Mouse (Mus musculus) spleen, postnatal 4 days (tissue): Measurements from ENCODE around the gene Rcbtb1.
"Not testable (repeated sequence)": the region's sequence is repeated elsewhere in the genome, so short reads cannot be mapped to it uniquely, and the experiment has no call there.

Experiments used
- DNase-seq, 2 experiments: peaks; one replicate each; pipeline ENCODE4 v3.0.0; 2022; ENCODE audit warnings: low spot score in 2 of 2

The Rcbtb1 gene

GRCm38 (mm10) chr14:59200711-59201603 lies at the start of gene Rcbtb1:
Gene Rcbtb1, plus strand, starts transcription at chr14:59201209.
- peak; percentile 90 to 95 for DNase-seq

DNA sequence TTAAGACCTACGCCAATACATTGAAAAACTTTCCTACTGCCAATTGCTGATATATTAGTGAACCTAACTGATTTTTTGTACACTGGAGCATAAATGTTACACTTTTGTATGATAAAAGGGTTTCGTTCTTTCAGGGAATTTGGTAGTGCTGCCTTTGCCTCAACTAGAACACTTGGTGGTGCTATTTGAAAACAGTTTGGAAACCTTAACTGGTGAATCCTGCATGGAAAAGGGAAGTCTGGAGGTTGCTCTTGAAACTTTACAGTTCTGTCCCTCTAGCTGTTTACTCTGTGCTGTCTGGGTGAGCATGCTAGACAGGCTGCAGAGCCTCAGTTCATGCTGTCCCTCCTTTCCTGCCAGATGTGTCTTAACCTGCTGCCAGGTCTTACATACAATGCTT lies 45.4 kb upstream of the Rcbtb1 start:
- no peak for DNase-seq

- no peak for DNase-seq
These were observed 43.9 kb upstream of the Rcbtb1 start for GRCm38 (mm10) chr14:59157016-59157698.

GRCm38 (mm10) chr14:59178649-59179048 lies 22.4 kb upstream of the Rcbtb1 start, which contains the start of gene Gm5142:
Gene Gm5142, minus strand, starts transcription at chr14:59178749.
- no peak for DNase-seq

GRCm38 (mm10) chr14:59182732-59183131 lies 18.3 kb upstream of the Rcbtb1 start:
- no peak for DNase-seq

DNA sequence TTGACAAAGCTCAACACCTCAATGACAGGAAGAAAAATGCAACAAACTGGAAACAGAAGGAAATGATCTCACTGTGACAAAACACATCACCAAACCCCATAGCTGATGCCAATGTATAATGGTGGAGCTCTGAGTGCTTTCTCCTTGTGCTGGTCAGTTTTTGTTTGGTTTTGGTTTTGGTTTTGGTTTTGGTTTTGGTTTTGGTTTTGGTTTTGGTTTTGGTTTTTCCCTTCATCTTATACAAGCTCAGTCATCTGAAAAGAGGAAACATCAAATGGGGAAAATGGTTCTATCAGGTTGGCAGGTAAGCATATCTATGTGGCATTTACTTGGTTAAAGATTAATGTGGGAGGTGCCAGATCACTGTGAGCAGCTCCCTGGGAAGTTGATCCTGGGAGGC lies 15.5 kb upstream of the Rcbtb1 start:
- no peak for DNase-seq

DNA sequence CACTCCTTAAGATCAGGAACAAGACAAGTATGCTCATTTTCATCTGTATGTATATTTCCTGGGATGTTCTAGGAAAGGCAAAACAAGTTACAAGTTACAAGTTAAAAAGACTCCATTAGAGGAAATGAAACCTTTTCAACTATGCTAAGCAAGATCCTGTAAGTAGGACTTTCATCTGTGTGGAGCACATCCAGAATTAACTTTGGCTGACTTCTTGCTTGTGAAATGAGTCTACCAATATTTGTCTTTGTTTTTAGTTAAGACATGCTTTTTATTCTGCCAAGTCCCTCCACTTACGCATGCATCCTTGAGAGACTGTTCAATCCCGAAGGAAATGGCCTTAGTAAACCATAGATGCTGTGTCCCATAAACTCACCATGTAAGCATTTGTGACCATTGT lies 14.9 kb upstream of the Rcbtb1 start:
- DNase-seq: no peak

DNA sequence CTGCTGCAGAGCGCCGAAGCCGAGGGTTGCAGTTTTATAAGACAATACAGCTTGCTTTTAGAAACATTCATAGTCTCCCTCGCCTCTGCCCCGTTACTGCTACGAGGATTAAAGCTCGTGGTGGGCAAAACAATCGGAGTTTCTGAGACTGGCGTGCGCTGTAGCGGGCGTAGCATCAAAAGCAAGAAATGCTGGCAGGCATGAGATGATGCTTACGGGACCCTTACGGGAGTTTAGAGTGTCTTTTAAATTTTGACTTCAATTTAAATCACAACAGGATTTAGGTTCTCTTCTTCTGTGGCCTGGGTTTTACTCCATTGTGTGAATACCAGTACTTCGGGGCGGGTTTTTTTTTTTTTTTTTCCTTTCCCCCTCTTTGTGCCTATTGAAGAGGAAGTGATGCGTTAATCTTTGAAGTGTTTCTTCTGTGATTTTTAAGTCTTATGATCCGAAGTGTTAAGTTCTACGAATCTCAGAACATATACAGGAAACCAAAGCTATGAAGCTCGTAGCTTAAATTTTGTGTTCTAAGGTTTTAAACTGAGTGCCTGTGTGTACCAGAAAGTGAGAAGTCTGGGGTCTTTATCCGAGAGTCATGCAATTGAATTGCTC lies 701 bp downstream of the Rcbtb1 start:
- DNase-seq: no peak

DNA sequence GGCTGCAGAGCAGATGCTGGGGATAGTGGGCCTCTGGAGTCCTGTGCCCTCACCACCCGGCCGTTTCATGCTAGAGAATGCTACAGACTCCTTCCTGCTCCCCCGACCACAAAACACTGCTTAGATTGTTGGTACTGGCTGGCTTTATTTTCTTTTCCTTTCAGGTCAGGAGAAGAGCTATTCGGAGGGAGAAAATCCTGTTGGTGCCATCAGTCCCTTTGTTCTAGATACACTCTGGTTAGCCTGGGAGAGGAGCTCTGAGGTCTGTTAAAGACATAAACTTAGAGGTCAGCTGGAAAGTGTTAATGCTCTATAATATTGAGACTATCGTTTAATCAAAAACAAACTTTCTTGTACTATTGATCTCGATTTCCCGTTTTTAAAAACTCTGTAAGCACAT lies 4.5 kb downstream of the Rcbtb1 start:
- no peak for DNase-seq

GRCm38 (mm10) chr14:59205976-59206583 lies 5.1 kb downstream of the Rcbtb1 start:
- no peak for DNase-seq

DNA sequence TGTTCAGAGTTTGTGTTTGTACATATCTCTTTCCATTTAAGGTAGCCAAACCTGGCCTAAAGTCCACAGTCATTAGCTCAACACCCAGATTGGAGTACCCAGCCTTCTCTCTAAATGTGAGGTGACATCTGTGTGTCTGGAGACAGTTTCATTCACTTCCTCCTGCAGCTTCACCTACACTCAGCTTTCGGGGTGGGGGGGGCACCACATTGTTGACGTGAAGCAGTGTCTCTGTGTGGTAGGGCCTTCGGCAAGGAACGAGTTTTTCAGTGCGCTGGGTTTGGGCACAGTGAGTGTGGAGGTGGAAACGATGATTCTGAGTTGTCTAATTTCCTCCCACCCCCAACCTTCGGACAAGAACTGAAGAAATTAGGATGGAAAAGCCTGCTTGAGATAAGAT lies 8.0 kb downstream of the Rcbtb1 start:
- no peak for DNase-seq

- DNase-seq: no peak
These were observed 8.8 kb downstream of the Rcbtb1 start for GRCm38 (mm10) chr14:59209816-59210215.

DNA sequence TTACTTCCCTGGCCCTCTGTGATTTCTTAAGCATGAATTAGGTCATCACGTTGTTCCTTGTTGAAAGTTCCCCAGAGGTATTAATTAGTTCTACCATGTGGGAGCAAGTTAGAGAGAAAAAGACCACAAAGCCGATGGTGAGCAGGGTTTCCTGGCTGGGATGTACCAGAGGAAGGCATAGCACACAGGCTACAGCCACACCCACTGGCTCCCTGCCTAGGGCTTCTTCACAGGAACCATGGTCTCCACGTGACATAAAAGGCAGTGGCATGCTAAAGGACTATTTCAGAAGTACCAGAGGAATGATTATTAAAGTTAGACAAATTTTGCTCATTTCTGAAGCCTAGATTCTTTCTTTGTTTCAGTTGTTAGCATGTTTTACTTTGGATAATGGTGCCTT lies 18.2 kb downstream of the Rcbtb1 start:
- no peak for DNase-seq

DNA sequence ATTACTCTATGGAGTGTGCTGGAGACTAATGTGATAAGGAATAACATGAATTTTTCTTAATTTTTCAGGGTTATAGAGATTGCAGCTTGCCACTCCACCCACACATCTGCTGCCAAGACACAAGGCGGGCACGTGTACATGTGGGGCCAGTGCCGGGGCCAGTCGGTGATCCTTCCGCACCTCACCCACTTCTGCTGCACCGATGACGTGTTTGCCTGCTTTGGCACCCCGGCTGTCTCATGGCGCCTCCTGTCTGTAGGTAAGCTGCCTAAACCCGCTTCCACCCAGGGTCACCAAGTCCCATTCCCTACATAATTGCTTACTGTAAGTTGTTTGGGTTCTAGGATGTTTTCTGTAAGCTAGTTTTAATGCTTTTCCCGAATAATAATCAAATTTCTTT lies 25.2 kb downstream of the Rcbtb1 start:
- DNase-seq: no peak

GRCm38 (mm10) chr14:59229822-59230221 lies 28.8 kb downstream of the Rcbtb1 start:
- DNase-seq: no peak

DNA sequence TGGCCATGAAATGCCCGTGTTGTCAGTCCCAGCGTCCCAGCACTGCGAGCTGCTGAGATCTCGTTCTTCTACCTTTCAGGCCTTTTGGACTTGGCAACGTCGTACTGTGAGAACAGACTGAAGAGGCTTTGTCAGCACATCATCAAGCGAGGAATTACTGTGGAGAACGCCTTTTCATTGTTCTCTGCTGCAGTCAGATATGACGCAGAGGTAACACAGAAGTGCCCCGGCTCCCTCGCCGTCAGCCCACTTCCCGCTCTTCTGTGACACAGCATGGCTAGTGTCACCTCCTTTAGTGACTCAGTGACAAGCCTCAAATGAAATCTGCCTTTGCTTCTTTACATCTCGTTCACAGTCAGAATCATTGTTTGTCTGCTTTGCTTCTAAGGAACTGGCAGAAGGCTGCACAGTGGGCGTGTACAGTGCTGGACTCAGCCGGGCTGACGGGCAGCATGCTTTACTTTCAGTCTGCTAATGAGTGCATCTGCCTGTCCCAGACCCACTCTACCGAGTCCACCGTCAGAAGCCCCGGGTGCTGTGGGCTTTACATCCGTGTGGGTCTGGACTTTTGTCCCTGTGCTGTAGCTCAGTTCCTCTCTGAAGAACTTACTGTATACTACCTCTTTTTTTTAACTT lies 29.4 kb downstream of the Rcbtb1 start:
- DNase-seq: no peak

DNA sequence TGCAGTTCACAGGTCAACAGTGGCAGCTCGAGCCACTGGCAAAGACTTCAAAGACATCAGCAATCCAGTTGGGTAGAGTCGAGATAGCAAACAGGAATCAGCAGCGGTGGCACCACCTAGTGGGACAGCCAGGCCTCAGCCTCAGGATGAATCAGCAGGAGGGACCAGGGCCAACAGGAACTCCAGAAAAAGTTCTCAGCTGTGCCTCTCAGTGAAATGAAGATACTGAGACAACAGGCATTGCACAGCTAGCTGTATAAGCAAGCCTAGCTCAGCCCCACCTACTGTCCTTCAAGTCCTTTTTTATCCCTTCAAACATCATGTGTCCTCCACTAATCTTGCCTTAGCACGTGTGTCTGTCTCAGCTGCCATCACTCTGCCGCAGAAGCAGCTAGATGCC lies 31.0 kb downstream of the Rcbtb1 start:
- DNase-seq: no peak

DNA sequence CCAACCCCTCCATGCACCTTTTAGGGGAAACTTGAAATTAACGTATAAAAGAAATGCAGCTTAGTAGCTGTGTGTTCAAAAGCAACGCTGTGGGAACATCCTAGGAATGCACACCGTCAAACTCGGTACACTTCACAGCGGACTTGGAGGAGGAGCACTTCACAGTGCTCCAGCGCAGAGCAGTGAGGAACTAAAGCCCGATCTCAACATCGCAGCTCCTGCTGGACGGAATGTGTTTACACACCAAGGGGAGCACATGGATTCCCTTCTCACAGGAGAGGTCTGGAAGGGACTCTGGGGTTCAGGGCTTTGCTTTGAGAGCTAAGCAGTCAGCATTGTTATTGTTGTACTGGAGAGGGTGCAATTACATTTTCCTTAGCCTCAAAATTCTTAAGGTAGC lies 32.6 kb downstream of the Rcbtb1 start:
- DNase-seq: no peak

DNA sequence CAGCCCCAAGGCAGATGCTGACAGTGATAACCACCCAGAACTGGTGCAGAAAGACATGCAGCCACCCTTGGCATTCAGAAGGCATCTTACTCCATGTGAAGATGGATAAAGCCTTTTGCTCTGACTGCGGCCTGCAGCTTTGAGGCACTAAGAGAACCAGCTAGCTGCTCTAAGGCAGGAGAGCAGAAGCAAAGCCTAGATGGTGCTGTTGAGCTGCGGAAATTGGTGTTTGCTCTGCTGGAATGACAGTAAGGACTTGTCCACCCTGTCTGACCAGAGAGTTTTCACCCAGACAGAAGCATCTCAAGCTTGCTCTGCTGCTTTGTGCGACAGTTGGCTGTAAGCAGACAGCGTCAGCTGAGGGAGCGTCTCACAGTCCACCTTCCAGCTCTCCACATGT lies 49.3 kb downstream of the Rcbtb1 start:
- DNase-seq: not testable (repeated sequence)

DNA sequence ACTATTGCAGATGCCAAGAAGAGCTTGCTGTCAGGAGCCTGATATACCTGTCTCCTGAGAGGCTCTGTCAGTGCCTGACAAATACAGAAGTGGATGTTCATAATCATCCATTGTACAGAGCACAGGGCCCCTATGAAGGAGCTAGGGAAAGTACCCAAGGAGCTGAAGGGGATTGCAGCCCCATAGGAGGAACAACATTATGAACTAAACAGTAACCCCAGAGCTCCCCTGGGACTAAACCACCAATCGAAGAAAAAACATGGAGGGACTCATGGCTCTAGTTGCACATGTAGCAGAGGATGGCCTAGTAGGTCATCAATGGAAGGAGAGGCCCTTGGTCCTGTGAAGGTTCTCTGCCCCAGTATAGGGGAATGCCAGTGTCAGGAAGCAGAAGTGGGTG lies 54.9 kb downstream of the Rcbtb1 start:
- DNase-seq: not testable (repeated sequence)

DNA sequence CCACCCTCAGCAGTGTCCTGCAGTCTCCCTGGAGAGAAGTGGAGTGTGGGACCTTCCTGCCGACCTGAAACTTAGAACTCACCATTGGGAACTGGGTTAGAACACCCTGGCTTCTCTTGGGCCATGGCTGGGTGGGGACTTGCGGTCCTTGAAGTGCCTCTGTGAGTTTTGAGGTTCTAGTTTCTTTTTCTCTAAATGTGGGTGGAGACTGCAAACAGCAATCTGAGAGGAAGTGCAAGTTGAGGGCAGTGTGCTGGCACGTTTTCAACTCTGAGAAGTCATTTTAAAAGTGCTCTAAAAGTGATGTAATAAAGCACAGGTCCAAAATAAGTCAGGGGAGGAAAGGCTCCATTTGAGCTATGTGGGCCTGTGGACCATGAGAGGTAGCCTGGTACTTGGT lies 59.0 kb downstream of the Rcbtb1 start, which contains the start of gene Gm6904:
Gene Gm6904 (minus strand): TSS at position 161 of the 400 bp plus-strand sequence.
- peak in 1 of 2 experiments; percentile 14 for DNase-seq

- DNase-seq: not testable (repeated sequence)
These were observed 74.0 kb downstream of the Rcbtb1 start for GRCm38 (mm10) chr14:59274961-59275360.
